Mouse (Mus musculus) kidney, adult 8-10 months (tissue): ENCODE data around the gene Rhno1.
"Not testable (repeated sequence)": the region's sequence is repeated elsewhere in the genome, so short reads cannot be mapped to it uniquely, and the experiment has no call there.

Source experiments
- DNase-seq, 2 experiments: peaks; one replicate each; pipeline ENCODE4 v3.0.0; 2022

The Rhno1 gene

GRCm38 (mm10) chr6:128362381-128363006 is at the start of gene Rhno1, which contains the start of gene Foxm1:
Gene Rhno1, minus strand, starts transcription at chr6:128362911.
Gene Foxm1, plus strand, starts transcription at chr6:128362967.
- DNase-seq = peak; percentile 82

- peak; percentile 52 to 88 for DNase-seq
Measured at GRCm38 (mm10) chr6:128411115-128411514, 48.4 kb upstream of the Rhno1 start.

GRCm38 (mm10) chr6:128410305-128410704 is 47.6 kb upstream of the Rhno1 start:
- no peak for DNase-seq

GRCm38 (mm10) chr6:128408544-128409125 is 45.9 kb upstream of the Rhno1 start:
- peak; percentile 22 to 25 for DNase-seq

GRCm38 (mm10) chr6:128404708-128405107 is 42.0 kb upstream of the Rhno1 start:
- DNase-seq = no peak

- peak; percentile 20 to 23 for DNase-seq
Measured at GRCm38 (mm10) chr6:128399421-128400185, 36.9 kb upstream of the Rhno1 start.

GRCm38 (mm10) chr6:128398996-128399395 is 36.3 kb upstream of the Rhno1 start, which contains the start of gene Nrip2:
Gene Nrip2, plus strand, starts transcription at chr6:128399296.
- DNase-seq = no peak

- peak; percentile 80 to 81 for DNase-seq
Measured at GRCm38 (mm10) chr6:128397574-128398261, 35.0 kb upstream of the Rhno1 start.

GRCm38 (mm10) chr6:128390683-128391082 is 28.0 kb upstream of the Rhno1 start:
- no peak for DNase-seq

GRCm38 (mm10) chr6:128389185-128389584 is 26.5 kb upstream of the Rhno1 start:
- no peak for DNase-seq

GRCm38 (mm10) chr6:128385026-128385425 is 22.3 kb upstream of the Rhno1 start:
- DNase-seq = no peak

- DNase-seq = no peak
Measured at GRCm38 (mm10) chr6:128383752-128384151, 21.0 kb upstream of the Rhno1 start.

- DNase-seq = no peak
Measured at GRCm38 (mm10) chr6:128381254-128381653, 18.5 kb upstream of the Rhno1 start.

GRCm38 (mm10) chr6:128380594-128381167 is 18.0 kb upstream of the Rhno1 start:
- not testable (repeated sequence) for DNase-seq

- no peak for DNase-seq
Measured at GRCm38 (mm10) chr6:128379636-128380035, 16.9 kb upstream of the Rhno1 start.

GRCm38 (mm10) chr6:128376371-128377085 is 13.8 kb upstream of the Rhno1 start:
- no peak for DNase-seq

- DNase-seq = no peak
Measured at GRCm38 (mm10) chr6:128375192-128375591, 12.5 kb upstream of the Rhno1 start, which contains the start of the genes Tex52 and Gm44596. Gene Tex52, plus strand, starts transcription at chr6:128375456. Gene Gm44596, plus strand, starts transcription at chr6:128375503.

GRCm38 (mm10) chr6:128370040-128370439 is 7.3 kb upstream of the Rhno1 start:
- DNase-seq = no peak

- DNase-seq = no peak
Measured at GRCm38 (mm10) chr6:128366466-128366865, 3.8 kb upstream of the Rhno1 start.

GRCm38 (mm10) chr6:128364721-128365120 is 2.0 kb upstream of the Rhno1 start:
- no peak for DNase-seq

- DNase-seq = no peak
Measured at GRCm38 (mm10) chr6:128363007-128363825, 505 bp upstream of the Rhno1 start.
